Mouse (Mus musculus) 3T3-L1 (cell line): ENCODE measurements around the gene Gamt.

Source experiments
- DNase-seq: peaks from one replicate; pipeline ENCODE4 v3.0.0-alpha.2; 2015; ENCODE audit warnings: low read depth, low spot score

Gamt gene

GRCm38 (mm10) chr10:80285222-80286070 is 24.6 kb upstream of the Gamt start:
- DNase-seq, result no peak

- DNase-seq, result no peak
These were observed 21.9 kb upstream of the Gamt start for GRCm38 (mm10) chr10:80282481-80283441.

- no peak for DNase-seq
These were observed 21.1 kb upstream of the Gamt start for GRCm38 (mm10) chr10:80281921-80282371.

GRCm38 (mm10) chr10:80281304-80281703 is 20.5 kb upstream of the Gamt start:
- no peak for DNase-seq

GRCm38 (mm10) chr10:80279273-80279672 is 18.5 kb upstream of the Gamt start:
- no peak for DNase-seq

- no peak for DNase-seq
These were observed 17.6 kb upstream of the Gamt start for GRCm38 (mm10) chr10:80278390-80278789.

- no peak for DNase-seq
These were observed 15.4 kb upstream of the Gamt start for GRCm38 (mm10) chr10:80276238-80276637.

GRCm38 (mm10) chr10:80273847-80274246 is 13.0 kb upstream of the Gamt start:
- no peak for DNase-seq

- DNase-seq, result no peak
These were observed 11.2 kb upstream of the Gamt start for GRCm38 (mm10) chr10:80271870-80272585.

- DNase-seq, result no peak
These were observed 10.5 kb upstream of the Gamt start for GRCm38 (mm10) chr10:80271186-80271843.

- DNase-seq, result no peak
These were observed 9.9 kb upstream of the Gamt start for GRCm38 (mm10) chr10:80270734-80271181.

GRCm38 (mm10) chr10:80270099-80270498 is 9.3 kb upstream of the Gamt start:
- no peak for DNase-seq

- DNase-seq, result no peak
These were observed 4.3 kb upstream of the Gamt start for GRCm38 (mm10) chr10:80265149-80265486.

- DNase-seq, result peak; percentile 97
These were observed 3.7 kb upstream of the Gamt start for GRCm38 (mm10) chr10:80264341-80265148.

GRCm38 (mm10) chr10:80262776-80263365 is 2.1 kb upstream of the Gamt start:
- no peak for DNase-seq

GRCm38 (mm10) chr10:80262169-80262568 is 1.4 kb upstream of the Gamt start:
- no peak for DNase-seq

GRCm38 (mm10) chr10:80261585-80261968 is 765 bp upstream of the Gamt start:
- peak; percentile 99 for DNase-seq

GRCm38 (mm10) chr10:80259861-80260641 is 761 bp downstream of the Gamt start:
- DNase-seq, result peak; percentile 80

GRCm38 (mm10) chr10:80259463-80259805 is 1.4 kb downstream of the Gamt start:
- DNase-seq, result no peak
